Mouse (Mus musculus): ENCODE results near the gene Ank.
"Not testable (repeated sequence)": the region's sequence is repeated elsewhere in the genome, so short reads cannot be mapped to it uniquely, and the experiment has no call there.

Ank gene

GRCm38 (mm10) chr15:27467081-27467491, 609 bp downstream of the Ank start:
- no peak for DNase-seq (ENCODE audit: low spot score in 2 of 2)

GRCm38 (mm10) chr15:27467641-27468040, 1.2 kb downstream of the Ank start:
- DNase-seq (ENCODE audit: low spot score in 2 of 2), result peak in 1 of 2 experiments; percentile 62

DNA sequence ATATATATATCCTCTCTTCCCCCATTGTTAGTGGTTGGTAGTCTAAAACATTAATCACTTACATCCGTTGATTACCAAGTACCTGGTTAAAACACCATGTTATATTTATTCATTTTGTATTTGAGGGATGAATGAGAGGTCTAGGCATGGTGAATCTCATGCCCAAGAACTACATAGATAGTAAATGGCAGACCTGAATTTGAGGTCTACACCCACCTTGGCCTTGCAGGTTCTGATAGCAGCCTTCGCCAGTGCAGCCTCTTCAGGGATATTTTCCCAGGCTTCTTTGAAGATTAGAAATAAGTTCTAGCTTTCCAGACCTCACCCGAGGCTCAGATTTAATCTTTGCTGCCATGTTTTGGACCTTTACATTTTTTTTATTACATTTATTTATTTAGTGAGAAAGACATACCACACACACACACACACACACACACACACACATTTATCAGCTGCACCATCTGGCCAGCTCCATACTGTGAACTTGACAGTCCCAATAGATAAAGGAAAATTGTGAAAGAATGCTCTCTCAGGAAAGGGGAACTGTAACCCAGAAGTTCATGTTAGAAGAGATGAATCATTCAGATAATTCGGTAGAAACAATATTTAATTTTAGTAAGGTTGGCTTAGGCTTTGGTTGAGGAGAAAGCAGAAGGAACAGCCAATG, 2.5 kb downstream of the Ank start:
- no peak for DNase-seq (ENCODE audit: low spot score in 2 of 2)

GRCm38 (mm10) chr15:27470346-27470745, 3.9 kb downstream of the Ank start:
- not testable (repeated sequence) for DNase-seq (ENCODE audit: low spot score in 2 of 2)

DNA sequence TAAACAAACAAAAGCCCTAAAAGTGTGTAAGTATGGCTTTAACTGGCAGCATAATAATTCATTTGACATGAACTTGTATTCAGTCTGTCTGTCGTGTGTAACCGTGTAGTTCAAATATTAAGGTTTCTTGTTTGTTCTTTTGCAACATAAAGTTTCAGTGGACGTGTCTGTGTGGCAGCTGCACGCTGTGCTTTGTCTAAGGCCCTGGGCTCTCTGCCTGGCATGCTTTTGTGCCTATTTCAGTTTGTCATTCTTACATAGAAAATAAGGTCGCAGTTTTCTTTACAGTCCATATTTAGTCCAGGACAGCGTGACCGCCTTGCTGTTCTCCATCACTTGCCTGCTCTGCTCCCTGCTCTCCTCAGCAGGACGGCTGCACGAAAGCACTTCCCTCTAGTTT, 5.8 kb downstream of the Ank start:
- DNase-seq (ENCODE audit: low spot score in 2 of 2), result no peak

- no peak for DNase-seq (ENCODE audit: low spot score in 2 of 2)
Observed at GRCm38 (mm10) chr15:27475988-27476387, 9.5 kb downstream of the Ank start.

DNA sequence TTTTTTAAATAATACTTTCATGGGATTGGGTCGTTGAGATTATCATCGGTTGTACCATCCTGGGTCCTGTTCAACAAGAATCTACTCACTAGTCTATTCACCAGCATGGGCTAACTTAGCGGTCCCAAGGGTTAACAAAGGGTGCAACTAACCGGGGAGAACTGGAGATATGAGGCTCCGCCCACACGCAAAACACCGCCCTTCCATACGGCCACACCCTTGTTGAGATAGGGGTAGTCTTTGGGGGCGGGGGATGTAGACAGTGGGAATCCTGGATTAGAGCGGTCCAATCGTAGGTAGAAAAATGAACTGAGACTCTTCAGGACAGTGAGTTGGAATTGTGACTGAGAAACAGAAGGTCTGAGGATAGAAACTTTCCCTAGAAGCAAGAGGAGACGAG, 10.2 kb downstream of the Ank start:
- no peak for DNase-seq (ENCODE audit: low spot score in 2 of 2)

- DNase-seq (ENCODE audit: low spot score in 2 of 2), result no peak
Observed at GRCm38 (mm10) chr15:27477159-27477558, 10.7 kb downstream of the Ank start.

GRCm38 (mm10) chr15:27477630-27478029, 11.2 kb downstream of the Ank start:
- no peak for DNase-seq (ENCODE audit: low spot score in 2 of 2)

DNA sequence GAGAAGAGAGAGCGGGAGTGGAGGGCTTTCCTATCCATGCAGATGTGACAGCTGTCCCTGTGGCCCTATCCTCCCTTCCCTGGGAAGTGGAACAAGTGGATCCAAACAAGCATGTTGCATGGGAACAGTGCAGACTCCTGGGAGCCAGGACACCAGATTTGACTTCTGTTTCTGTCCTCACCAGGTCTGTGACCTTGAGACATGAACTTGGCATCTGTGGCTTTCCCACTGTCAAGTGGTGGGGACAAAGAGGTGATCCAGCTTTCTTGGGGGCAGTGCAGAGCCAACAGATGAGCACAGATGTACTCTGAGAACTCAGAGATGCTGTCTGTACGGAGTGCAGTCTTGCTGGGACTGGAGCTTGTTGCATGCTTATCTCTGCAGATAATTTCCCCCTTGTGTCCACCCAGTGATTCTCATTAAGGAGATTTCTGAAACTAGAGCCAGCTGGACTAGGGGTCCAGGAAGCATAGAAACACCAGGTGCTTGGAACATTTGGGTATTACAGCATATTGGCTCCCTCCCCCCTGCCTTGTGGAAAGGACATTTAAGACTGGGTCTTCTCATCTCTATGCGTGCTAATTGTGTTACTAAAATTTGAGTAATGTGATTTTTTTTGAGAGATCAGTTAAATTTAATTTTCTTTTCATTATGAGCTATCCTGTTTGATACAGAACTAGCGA, 14.0 kb downstream of the Ank start:
- DNase-seq (ENCODE audit: low spot score in 2 of 2), result no peak

DNA sequence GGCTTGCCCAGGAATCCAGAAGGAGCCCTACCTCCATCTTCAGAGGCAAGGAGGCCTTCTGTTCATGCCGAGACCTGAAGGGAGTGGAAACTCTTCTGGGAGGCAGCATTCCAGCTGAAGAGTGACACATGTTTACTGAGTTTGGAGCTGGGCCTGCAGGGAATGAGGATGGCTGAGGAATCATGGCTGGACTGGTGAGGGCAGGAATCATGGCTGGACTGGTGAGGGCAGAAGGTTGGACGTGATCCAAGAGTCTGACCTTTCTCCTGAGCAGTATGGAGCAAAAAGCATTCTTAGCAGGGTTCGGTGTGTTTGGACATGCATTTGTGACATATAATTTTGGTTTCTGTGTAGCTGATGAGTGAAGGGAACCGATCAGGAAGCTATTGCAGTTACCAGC, 15.5 kb downstream of the Ank start:
- DNase-seq (ENCODE audit: low spot score in 2 of 2), result no peak

DNA sequence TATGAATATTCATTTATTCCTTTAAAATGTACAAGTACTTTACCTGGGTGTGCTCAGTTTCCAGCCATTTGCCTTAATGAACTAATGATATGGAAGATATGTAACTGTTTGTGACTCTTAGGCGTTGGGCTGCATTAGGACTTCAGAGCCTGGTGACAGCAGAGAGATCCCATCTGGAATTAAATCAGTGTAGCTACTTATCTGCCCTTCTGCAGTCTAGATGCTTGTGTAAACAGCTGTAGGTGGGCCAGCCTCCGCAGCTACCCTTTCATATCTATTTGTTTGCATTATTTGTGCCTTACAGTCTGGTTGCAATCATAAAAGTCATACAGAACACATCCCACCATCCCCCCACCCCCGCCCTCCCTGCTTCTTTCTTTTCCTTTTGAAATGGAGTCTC, 16.7 kb downstream of the Ank start:
- DNase-seq (ENCODE audit: low spot score in 2 of 2), result no peak

DNA sequence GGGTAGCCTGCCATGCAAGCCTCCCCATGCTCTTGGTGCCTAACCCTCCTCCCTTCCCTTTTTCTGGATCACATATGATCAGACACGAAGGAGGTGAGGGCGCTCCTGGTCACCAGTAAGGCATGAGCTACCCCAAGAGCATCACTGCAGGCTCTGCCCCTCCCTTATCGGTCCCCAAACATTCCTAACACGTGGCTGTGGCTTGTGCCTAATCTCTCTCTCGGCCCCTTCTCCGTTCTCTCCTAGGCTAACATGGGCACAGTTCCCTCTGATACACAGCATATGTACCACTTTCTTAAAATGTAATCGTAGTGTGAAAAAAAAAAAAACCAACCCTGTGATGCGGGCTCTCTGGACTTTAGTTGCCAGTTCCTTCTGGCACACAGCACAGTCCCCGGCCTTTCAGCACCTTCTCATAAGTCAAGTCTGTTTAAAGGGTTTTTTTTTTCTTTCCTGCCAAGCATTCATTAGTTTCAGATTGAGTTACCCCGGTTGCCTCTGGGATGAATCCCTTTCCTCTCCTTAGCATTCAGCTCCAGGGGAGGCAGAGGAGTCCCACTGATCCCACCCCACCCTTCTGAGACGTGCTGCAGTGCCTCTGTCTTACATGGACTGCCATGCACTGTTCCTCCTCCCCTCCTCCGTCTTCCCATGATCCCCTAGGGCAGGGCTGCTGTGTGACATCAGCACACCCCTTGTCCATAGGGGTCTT, 19.2 kb downstream of the Ank start:
- no peak for DNase-seq (ENCODE audit: low spot score in 2 of 2)

DNA sequence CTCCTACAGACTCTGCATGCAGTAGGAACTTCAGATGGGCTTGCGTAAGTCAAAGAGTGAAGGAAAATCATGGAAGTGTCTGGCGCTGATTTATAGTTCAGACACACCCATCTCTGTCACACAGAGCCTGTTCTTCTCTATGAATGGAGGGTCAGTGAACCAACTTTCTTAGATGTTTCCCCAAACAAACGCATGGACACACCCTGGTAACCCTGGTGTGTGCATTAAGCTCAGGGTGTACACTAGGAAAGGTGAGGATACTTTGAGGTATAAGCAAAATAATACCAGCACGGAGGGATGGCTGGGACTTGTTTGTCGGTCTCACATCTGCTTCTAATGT, 19.8 kb downstream of the Ank start:
- DNase-seq (ENCODE audit: low spot score in 2 of 2), result no peak

DNA sequence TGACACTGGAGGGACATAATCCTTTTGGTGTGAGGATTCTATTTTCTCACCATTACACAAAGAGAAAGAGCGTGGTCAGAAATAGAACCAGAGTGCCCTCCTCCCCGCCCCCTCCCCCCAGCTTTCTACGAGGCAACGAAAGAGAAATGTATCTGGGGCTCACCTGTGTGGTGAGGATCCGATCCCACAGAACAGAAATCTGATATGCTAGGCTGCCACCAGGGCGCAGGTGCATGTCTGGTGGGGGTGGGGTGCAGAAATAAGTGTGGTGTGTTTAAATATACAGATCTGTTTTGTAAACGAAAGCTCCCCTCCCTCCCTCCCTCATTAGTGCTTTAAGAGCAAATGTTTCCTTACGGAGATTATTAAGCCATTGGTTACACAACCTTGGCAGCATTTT, 20.6 kb downstream of the Ank start:
- no peak for DNase-seq (ENCODE audit: low spot score in 2 of 2)

DNA sequence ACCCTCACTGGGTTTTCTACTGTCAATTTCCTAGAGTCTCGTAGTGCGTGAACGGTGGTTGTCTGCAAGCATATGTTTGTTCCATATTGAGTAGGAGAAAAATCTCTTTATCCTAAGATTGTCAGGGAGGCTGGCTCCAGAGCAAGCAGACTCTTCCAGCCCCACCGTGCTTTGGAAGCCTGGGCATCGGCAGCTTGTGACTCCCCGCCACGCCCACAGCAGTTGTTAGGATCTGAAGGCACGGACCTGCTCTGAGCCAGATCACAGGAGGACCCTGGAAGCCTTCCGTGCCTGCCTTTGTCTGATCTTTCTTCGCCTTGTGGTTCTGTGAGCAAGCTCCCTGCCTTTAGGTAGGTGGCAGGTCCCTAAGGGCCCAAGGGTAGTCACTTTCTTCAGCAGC, 21.6 kb downstream of the Ank start:
- DNase-seq (ENCODE audit: low spot score in 2 of 2), result peak; percentile 56 to 61

- no peak for DNase-seq (ENCODE audit: low spot score in 2 of 2)
Observed at GRCm38 (mm10) chr15:27490676-27491075, 24.2 kb downstream of the Ank start.

GRCm38 (mm10) chr15:27491425-27492070, 25.1 kb downstream of the Ank start:
- no peak for DNase-seq (ENCODE audit: low spot score in 2 of 2)

GRCm38 (mm10) chr15:27492156-27492555, 25.7 kb downstream of the Ank start:
- DNase-seq (ENCODE audit: low spot score in 2 of 2), result no peak

GRCm38 (mm10) chr15:27492734-27493133, 26.3 kb downstream of the Ank start:
- no peak for DNase-seq (ENCODE audit: low spot score in 2 of 2)

DNA sequence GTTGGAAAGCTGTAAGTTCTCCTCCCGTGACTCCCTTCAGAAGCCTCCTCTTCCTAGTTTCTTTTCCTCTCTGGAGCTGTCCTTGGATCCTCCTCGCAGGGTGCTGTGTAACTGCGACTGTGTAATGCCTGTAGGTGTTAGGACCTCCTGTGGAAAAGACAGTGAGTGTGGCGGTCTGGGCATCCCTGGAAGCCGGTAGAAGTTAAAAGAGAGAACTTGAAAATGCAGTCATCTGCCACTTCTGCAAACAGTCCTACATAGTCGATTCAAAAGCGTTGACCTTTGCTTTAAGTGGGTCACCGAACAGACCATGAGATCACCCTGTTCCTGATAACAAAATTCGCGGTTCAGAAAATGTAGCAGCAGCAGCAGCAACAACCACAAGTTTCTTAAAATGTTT, 27.0 kb downstream of the Ank start:
- no peak for DNase-seq (ENCODE audit: low spot score in 2 of 2)

DNA sequence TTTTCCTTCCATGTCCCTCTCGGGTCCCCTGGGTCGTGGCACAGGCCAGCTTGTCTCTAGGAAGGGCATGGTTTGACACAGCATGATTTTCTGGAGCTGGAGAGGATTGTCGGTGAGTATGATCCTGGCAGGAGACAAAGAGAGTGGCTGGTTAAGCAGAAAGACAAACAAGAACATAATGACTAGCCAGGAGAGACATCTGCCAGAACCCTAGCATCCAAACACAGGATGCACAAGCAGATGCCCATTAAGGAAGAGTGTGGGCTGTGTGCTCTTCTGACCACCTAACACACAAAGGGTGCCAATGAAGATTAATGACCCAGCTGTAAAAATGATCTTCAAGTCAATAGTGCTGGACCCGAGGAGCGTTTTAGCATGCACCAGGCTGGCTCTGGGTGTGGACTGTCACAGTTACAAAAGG, 29.5 kb downstream of the Ank start:
- DNase-seq (ENCODE audit: low spot score in 2 of 2), result no peak

All from right cerebral cortex, adult 2 months (tissue).